Mouse (Mus musculus): Measurements from ENCODE around the gene Gm28230. TPM values are rescaled to one million over a fixed set of nuclear protein-coding genes. Genes with fewer than 3 reads are reported as not detected.
A peak's percentile ranks its signal among the peaks of the same experiment; 100 is the strongest.

Gene Gm28230
- total and polyA plus RNA-seq, 3 experiments = 0.89 to 1.7 (median 1.1) TPM

DNA sequence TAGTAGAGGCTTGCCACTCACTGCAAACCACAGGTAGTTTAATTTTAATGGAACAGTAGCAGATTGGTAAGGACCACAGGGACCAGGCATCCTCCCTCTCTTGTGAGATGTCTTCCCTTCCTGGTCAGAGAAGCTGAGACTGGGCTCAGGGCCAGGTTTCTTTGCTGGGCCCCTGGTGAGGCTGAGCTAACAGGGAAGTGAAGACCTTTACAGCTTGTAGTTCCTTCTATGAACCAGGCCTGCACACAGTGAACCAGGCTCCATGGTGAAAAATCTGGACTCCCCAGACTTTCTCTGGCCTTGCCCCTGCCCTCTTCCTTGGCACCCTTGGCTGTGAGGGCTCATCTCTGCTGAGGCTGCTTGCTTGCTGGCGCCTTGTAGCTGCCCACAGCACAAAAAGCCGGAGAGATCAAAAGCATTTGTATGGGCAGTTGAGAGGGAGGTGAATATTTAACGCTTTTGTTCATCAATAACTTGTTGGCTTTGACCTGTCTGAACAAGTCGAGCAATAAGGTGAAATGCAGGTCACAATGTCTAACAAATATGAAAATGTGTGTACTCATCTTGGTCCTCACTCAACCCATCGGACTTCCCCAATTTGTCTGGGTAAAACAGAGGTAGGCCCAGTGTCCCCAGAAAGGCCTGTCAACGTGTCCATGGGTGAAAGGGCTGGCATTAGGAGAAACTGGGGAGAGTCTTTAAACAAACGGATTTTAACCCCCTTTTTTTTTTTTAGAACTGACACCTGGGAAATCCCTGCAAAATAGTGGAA lies 2.1 kb upstream of the Gm28230 start (continued):
- TF ChIP-seq GABPA (IDR thresholded peaks at IDR 0.05; ENCODE audit: insufficient replicate concordance, low read depth, low read length) (no peak), MAZ (IDR thresholded peaks at IDR 0.05; ENCODE audit: low read depth, low read length) (peak; percentile 24; the same call in 1 of the 2 replicates), POLR2AphosphoS2 (IDR thresholded peaks at IDR 0.05; ENCODE audit: low read depth, low read length) (no peak), IRF4 (IDR thresholded peaks at IDR 0.05; ENCODE audit: low read depth, low read length) (peak; percentile 78; the same call in 1 of the 2 replicates), UBTF (IDR thresholded peaks at IDR 0.05; ENCODE audit: low read depth, low read length) (no peak), ZC3H11A (IDR thresholded peaks at IDR 0.05; ENCODE audit: low read depth, low read length) (no peak), USF2 (conservative IDR thresholded peaks at IDR 0.05; ENCODE audit: low read depth, low read length) (no peak), KAT2A (IDR thresholded peaks at IDR 0.05; ENCODE audit: insufficient replicate concordance, low read length) (no peak), SMC3 (IDR thresholded peaks at IDR 0.05; ENCODE audit: low read depth, low read length) (no peak), ELF1 (IDR thresholded peaks at IDR 0.05; ENCODE audit: low read depth, low read length) (no peak), PAX5 (IDR thresholded peaks at IDR 0.05; ENCODE audit: low read length) (no peak), MEF2A (IDR thresholded peaks at IDR 0.05; ENCODE audit: borderline replicate concordance, low read depth, low read length) (peak; percentile 51; the same call in 1 of the 2 replicates), BHLHE40 (IDR thresholded peaks at IDR 0.05; ENCODE audit: low read depth, low read length) (no peak), TBP (conservative IDR thresholded peaks at IDR 0.05; ENCODE audit: low read depth, low read length) (peak; percentile 29; the same call in 1 of the 2 replicates), E2F4 (IDR thresholded peaks at IDR 0.05; ENCODE audit: insufficient replicate concordance, low read depth, low read length) (no peak), CTCF (conservative IDR thresholded peaks at IDR 0.05 in 1 of 2, IDR thresholded peaks at IDR 0.05 in 1 of 2; ENCODE audit: low read depth in 2 of 2, low read length in 2 of 2) (0 out of 4 replicates have a peak, but pooled peaks of 1 of the 2 experiments have one; percentile 5)

- H3K4me2 ChIP-seq (ENCODE audit: insufficient read depth, low read depth, poor library complexity, severe bottlenecking) = peak overlapping the region; percentile 86; the same call in 1 of the 2 replicates
- DNase-seq (ENCODE audit: extremely low read depth) = no peak
- in situ Hi-C loops (cut with MboI; ENCODE audit: low pct_ligation_motif_present, low pct_unique_long_range_greater_than_20kb, low sequenced_read_pairs) (loop anchor here (10.0 kb wide), 1 partner anchor 330 kb away; no protein-coding TSS in a partner anchor), dilution Hi-C loops (cut with MboI; ENCODE audit: extremely low pct_ligation_motif_present, extremely low pct_unique_long_range_greater_than_20kb, low sequenced_read_pairs) (no loop called here)
- peak overlapping the region; percentile 56; the same call in 1 of the 2 replicates for H3K27ac ChIP-seq (ENCODE audit: insufficient read depth, low read depth)
- H3K9ac ChIP-seq (ENCODE audit: insufficient read depth, low read depth) = peak overlapping the region; percentile 71
- H3K79me2 ChIP-seq (replicated peaks; ENCODE audit: control insufficient read depth, extremely low read depth, insufficient read depth, poor library complexity, severe bottlenecking) = peaks cover 60% of the 10 kb centered on the region
- no peaks in the 10 kb centered on the region for H3K27me3 ChIP-seq (replicated peaks)
- H3K36me3 ChIP-seq (replicated peaks in 1 of 2; ENCODE audit: control insufficient read depth in 1 of 2, insufficient read depth in 1 of 2, low read length in 1 of 2) = peaks cover 28 to 32% of the 10 kb centered on the region in 2 experiments
- peaks cover 10 to 55% of the 10 kb centered on the region in 2 experiments for H3K4me1 ChIP-seq (ENCODE audit: control insufficient read depth in 1 of 2, insufficient read depth in 2 of 2)
- H3K9me3 ChIP-seq (replicated peaks; ENCODE audit: low read length) = peaks cover 6% of the 10 kb centered on the region
- TF ChIP-seq CHD1 (IDR thresholded peaks at IDR 0.05; ENCODE audit: low read depth, low read length) (no peak), MXI1 (IDR thresholded peaks at IDR 0.05; ENCODE audit: low read depth, low read length) (no peak), USF1 (IDR thresholded peaks at IDR 0.05; ENCODE audit: low read depth, low read length) (no peak), POLR2A (IDR thresholded peaks at IDR 0.05; ENCODE audit: low read depth, low read length) (no peak), RCOR1 (conservative IDR thresholded peaks at IDR 0.05; ENCODE audit: low read depth, low read length) (no peak), HCFC1 (IDR thresholded peaks at IDR 0.05; ENCODE audit: low read depth, low read length) (no peak)
- peak overlapping the region; percentile 61 to 96 (median 66) for H3K4me3 ChIP-seq (replicated peaks in 1 of 3; ENCODE audit: low read depth in 2 of 3, low read length in 2 of 3, poor library complexity in 1 of 3)
Measured at GRCm38 (mm10) chr2:74725171-74725570, 1.4 kb upstream of the Gm28230 start.
